Mouse (Mus musculus) lung, postnatal 0 days (tissue): ENCODE measurements around the gene Rbms1.

Experiments used
- CTCF ChIP-seq: IDR thresholded peaks from 2 replicates; pipeline ENCODE4 v1.5.1; 2016; ENCODE audit warnings: antibody characterized with exemption, mild to moderate bottlenecking
- EP300 ChIP-seq: IDR thresholded peaks from 2 replicates; pipeline ENCODE4 v1.6.1; 2016; ENCODE audit warnings: antibody characterized with exemption, mild to moderate bottlenecking, control low read depth

DNA sequence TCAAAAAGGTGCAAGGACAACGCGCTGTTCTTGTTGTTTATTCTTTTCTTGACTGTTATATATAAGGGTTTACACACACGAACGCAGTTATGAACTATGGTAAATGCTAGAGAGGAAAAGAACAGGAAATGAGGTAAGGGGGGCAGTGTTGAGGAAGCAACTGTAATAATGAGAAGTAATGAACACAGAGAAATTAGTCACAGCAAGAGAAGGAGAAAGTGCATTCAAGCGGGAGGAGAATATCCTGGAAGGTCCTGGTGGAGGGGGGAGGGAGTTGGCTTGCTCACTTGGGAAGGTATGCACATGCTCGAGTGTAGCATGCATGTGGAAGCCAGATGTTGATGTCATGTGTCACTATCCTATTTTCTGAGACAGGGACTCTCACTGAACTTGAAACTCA is 39.9 kb downstream of the Rbms1 start:
- peak; percentile 11; the same call in 1 of the 2 replicates for TF ChIP-seq CTCF
- TF ChIP-seq EP300, result 0 out of 2 replicates have a peak, but pooled peaks have one; percentile 19
